Mouse (Mus musculus) kidney, postnatal 10 days (tissue): ENCODE measurements around the gene 5830473C10Rik.
A peak's percentile ranks its signal among the peaks of the same experiment; 100 is the strongest.

Experiments used
- DNase-seq: peaks from one replicate; pipeline ENCODE4 v3.0.0; 2021; ENCODE audit warnings: mixed read lengths

5830473C10Rik gene

DNA sequence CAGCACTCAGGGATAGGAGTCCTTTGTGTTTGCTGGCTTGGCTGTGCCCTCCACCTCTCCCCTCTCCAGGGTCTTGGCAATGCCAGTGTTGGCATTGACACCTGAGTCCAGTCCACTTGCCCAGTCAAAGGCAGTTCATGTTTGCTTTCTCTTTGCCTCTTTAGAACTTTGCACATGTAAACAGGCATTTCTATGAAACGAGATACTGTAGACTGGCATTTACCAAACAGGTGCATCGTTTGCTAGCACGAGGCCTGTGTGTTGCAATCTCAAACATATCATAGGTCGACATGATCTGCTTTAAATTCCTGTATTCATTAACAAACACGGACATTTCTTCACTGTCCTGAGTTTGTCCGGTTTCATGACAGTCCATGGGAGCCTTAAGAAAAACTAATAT, at the start of gene 5830473C10Rik:
5830473C10Rik (plus strand) TSS at position 365 of the 400 bp plus-strand sequence.
- DNase-seq: no peak

DNA sequence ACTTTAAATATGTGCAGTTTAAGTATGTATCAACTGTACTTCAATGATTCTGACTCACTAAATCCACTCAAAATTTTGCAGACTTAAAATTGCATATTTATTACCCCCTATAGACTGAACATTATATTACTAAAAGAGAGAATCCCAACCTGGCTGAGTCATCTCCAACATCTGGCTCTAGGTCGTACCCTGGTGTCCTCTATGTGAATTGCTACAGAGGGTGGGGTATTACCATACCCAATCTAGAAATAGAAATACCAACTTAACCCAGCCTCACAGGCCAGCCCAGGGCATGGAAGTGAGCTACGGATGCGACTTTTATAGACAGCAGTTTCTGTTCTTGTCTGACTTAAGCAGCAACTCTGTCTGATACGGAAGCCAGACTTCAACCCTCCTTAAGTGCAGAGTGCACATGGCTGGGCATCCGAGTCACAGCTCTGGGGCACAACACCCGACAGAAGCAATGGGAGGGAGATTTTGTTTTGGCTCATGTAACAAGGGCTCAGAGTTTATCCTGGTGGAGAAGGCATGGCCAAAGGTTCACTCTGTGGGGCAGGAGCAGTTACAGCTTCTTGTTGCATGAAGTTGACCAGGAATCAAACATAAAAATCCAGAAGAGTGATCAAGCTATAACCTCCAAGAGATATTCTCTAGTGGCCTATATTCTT, 48.5 kb upstream of the 5830473C10Rik start:
- DNase-seq: peak; percentile 16

DNA sequence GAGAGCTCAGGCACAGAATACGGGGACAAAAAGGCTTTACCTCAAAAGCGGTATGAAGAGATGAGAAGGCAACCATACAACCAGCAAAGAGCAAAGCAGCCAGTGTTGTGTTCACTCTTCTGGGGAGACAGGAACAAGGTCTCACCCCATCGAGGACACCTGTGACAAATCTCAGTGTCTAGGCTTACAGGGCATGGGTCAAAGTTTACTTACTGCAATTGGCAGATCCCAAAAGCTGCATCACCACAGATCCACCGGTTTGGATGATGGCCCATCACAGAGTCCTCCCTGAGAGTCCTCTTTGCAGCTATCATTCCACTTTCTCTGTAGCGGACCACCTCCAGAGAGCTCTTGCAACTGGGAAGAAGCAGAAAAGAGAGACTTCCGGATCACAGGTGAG, 45.3 kb upstream of the 5830473C10Rik start:
- DNase-seq: no peak

DNA sequence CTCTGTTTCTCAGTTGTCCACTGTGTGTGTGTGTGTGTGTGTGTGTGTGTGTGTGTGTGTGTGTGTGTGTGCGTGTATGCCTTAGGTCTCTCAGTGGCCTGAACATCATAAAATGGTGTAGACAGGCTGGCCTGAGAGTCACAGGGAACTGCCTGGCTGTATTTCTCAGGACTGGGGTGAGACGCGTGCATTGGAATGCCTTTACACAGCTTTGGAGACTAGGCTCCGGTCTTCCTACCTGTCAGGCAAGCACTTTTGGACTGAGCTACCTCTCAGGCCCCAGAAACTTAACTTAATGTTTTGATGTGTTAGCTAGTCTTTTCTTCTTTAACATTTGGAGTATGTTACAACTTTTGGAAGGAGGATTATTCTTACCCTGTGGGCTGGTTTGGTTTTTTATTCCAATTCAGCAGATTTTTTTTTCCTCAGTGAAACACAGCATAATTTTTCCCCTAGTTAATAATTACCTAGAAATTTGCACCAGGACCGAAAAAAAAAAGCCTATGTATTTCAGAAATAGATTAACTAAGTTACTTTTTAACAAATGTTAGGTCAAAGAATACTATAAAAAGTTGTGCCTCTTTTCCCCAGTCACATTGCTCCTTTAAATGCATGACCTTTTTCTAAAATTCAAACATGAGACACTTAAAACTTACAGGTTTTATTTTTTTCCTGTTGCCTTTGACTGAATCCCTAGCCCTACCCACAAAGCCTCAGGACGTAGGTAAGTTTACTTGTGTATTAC, 42.4 kb upstream of the 5830473C10Rik start, which contains the start of gene Afm:
Afm (plus strand) TSS at position 577 of the 745 bp plus-strand sequence.
- peak; percentile 30 for DNase-seq

DNA sequence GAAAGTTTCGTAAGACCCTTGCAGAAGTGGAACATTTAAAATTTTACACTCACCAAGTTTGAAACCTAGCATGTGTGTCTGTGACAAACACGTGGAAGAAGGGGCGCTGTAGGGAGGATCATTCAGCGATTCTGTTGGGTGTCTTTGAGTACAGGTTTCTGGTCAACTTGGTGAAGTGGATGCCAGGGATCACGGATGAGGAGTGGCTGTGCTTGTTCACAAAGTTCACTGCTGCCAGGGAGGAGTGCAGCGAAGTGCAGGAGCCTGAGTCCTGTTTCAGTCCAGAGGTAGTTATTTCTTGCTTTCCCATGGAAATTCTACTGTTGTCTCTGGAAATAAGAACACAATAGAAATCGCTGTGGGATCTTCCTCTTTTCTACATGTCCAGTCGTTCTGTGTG, 9.7 kb upstream of the 5830473C10Rik start:
- no peak for DNase-seq

DNA sequence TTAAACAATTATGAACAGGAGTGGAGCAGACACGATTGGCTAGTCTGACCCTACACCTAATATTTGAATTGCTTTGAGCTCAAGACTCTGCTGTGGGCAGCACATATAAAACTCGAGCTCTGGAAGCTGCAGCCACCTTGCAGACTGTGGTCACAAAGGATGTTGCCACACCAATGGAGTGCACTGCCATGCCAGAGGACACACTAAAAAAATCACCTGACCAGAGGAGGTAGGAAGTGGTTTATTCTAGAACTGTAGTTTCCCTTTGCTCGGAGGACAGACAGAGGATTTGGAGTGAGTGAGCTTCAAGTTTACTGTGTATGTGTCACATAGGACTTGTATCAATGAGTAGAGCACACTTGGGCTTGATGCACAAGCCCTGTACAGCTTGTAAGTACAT, 4.9 kb upstream of the 5830473C10Rik start:
- DNase-seq: no peak

DNA sequence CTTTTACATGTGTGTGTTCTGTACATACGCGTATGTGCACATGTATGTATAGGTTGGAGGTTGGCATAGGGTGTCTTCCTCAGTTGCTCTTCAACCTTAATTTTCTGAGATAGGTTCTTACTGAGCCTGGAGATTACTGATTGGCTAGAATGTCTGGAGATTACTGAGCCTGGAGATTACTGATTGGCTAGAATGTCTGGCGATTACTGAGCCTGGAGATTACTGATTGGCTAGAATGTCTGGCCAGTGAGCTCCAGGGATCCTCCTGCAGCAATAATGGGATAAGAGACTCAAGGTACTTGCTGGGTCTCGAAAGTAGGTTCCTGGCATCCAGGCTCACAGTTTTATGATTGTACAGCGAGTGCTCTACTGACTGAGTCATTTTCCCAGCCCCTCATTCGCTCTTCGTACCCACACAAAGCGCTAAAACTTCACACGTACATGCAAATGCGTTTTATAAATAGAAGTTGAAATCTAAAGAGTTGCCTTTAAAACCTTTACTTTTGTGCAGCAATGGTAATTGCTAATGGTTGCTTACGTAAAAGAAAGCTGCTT, 891 bp downstream of the 5830473C10Rik start:
- DNase-seq: no peak

DNA sequence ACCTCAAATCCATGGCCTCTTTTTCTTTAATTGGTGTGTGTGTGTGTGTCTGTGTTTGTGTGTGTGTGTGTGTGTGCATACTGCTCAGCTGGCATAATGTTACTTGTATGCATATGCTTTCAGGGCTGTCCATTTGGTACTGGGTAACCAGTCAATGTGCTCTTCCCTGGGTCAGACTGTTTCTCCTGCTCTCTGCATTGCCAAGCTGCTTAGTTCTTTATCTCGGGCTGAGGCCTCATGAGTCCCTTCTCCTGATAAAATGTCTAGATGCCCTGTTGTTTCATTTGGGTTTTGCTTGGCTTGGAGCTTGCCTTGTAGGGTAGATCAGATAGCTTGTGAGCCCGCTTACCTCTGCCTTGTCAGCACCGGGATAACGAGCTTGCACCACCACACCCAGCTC, 2.0 kb downstream of the 5830473C10Rik start:
- DNase-seq: no peak

DNA sequence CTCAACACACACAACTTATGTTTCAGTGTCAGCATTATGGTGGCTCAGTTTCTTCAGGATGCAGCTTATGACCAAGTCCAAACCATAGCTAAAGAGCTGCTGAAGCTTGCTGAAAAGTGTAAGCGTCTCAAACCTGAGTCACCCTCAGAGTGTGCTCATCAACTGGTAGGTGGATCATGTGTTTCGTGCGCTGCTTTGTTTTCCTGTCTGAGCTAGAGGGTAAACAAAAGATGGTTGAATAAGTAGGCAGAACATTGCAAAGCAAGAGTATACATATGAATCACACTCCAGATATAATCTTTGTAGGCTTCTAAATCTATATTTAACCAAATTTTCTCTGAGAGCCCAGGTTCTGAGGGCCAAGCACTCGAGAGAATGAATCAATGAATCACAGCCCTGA, 3.3 kb downstream of the 5830473C10Rik start:
- no peak for DNase-seq

DNA sequence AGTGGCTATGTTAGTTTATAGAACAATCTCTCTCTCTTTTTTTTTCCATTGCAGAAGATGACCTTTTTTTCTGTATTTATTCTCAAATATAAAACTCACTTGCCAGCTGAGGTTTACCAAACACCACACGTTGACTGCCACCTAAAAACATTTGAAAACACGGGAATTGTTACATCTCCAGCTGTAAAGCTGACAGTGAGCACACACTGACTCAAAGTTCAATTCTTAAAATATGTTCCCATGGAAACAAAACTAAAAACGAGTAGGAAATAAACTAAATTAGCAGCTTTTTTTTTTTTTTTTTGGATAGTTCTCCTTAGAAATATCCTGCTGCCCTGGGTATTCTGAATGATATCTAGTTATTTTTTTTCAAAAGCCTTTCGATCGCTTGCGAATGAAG, 4.3 kb downstream of the 5830473C10Rik start:
- no peak for DNase-seq

DNA sequence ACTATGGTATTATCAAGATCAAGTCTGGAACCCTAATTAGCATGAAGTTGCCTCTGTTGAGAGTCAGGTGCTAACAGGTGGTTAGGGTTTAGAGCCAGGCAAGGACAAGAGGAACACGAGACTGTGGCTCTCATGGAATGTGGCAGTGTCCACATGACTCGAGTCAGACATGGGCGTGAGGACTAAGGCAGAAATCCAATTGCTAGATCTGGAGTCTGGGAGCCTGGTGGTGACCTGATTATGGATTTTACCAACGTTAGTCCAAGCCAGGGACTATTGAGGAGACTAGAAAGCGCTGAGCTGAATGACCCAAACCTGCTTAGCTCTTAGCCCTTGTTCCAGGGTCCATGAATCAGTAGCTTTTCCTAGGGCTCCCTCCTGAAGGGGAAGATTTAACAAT, 6.9 kb downstream of the 5830473C10Rik start:
- peak; percentile 14 for DNase-seq

DNA sequence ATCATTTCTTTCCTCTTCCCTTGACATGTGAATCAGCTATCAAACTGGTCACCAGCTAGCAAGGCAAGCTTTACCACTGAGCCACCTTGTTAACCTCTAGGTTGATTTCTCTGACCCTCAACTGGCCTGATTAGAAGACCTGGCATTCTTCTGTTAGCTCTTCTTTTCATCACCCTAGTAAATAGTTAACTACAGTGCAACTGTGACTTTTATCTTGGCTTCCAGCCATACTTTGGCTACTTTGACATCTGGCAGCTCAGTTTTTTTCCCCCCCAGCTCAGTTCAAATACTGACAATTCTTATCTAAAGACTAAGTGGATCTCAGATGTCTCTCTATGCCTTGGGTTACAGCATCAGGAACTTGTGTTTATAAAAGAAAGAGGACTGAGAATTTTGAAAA, 7.4 kb downstream of the 5830473C10Rik start:
- DNase-seq: peak; percentile 41

DNA sequence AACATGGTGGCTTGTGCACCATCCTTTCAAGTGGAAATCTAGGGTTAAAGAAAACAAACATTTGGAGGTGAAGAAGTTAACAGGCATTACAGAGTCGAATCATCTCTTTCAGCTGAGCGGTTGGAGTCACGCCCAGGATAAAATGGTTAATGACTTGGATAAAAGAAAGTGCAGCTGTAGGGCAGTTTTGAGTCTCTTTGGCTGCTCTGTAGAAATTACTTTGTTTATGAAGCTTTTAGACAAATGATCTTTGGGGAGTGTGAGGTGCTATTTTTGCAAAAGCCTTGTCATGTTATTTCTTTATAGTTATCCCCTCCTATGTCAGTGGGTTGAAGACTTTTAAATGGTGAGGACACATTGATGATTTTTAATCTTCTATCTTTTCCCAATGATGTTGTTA, 10.3 kb downstream of the 5830473C10Rik start:
- DNase-seq: peak; percentile 38

DNA sequence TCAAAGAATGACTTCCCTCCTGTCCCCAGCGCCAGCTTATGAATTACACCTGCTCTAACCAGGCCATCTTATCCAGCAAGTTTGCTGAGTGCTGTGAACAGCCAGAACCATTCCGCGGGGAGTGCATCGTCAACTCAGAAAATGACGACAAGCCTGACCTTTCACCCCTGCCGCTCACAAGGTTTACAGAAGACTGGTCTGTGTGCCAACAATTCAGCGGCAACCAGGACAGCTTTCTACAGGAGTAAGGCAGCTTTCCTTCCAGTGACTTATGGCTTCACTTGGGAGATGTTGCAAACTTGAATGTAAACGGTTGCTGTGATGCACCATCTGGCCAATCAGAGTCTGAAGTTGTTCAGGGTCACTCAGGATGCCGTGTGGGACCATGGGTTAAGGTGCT, 16.8 kb downstream of the 5830473C10Rik start:
- DNase-seq: peak; percentile 27

DNA sequence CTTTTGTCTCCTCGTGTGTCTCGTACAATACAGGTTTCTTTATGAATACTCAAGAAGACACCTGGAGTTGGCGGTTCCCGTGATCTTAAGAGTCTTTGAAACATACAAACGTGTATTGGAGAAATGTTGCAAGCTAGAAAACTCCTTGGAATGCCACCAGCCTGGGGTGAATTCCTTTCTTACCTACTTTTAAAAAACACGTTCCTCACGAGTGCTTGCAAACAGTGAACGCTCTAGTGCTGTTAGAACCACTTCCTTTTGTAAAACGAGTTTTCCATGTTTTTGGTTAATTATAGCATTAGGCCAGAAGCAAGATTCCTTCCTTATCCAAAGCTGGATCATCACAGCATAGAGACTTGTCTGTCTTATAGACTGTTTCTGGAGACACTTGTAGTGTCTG, 18.6 kb downstream of the 5830473C10Rik start:
- no peak for DNase-seq

DNA sequence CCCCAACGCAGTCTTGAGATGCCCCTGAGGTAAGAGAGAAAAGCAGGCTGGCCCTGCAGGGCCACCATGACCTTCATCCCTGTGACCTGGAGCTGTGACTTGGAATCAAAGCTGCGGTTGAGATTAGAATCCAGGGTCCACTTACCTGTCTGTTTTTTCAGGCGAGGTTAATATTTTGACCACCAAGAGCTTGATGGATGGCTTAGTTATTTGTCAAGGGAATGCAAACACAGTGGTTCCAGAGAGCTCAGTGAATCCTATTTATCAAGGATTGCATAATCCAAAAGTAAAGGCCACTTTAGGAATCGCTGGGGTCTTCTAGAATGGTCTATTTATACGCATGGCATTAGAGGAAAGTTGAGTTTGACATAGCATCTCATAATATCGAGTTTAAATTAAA, 21.3 kb downstream of the 5830473C10Rik start:
- no peak for DNase-seq

DNA sequence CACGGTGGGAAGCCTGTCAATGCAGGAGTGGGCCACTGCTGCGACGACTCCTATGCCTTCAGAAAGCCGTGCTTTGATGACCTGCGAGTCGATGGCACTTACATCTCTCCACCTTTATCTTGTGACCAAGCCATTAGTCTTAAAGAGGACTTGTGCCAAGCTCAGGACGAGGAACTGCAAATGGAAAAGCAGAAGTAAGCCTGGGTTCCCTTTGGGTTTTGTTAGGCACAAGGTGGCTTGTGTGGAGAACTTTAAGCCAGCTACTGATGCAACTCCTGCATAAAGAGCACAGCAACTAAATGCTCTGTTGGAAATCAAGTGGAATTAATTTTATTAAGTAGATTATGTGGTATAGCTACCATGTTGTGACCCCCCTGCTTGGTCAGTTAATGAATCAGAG, 23.9 kb downstream of the 5830473C10Rik start:
- no peak for DNase-seq

DNA sequence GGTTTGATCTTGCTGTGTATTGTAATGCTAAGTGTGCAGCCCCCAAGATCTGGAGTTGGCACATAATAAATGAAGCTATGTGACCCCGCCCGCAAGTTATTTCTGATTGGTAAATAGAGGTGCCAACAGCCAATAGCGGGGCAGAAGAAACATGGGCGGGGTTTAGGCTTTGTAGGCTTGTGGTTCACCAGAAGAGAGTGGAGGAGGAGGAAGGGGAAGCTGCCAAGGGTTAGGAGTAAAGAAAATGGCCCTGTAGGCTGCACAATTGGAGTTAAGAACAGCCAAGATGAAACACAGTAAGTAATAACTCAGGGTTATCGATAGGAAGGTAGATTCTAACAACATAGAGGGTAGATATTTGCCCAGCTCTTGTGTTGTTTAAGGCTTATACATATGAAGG, 25.6 kb downstream of the 5830473C10Rik start:
- DNase-seq: no peak

DNA sequence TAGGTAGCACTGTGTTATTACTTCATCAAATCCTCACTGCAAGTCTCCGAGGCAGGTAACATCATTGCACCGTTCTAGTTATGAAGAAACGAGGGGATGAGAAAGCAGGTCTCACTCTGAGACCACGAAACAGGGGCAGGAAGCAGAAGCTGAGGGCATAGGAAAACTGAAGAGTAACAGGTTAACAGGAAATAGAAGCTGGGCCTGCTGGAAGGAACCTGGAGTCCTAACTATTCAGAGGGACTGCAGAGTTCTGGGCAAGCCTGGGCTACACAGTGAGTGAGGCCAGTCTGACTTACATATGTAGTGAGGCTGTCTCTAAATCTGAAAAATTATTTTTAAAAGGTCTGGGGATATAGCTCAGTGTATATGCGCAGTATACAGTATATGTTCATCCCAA, 27.2 kb downstream of the 5830473C10Rik start:
- DNase-seq: no peak

DNA sequence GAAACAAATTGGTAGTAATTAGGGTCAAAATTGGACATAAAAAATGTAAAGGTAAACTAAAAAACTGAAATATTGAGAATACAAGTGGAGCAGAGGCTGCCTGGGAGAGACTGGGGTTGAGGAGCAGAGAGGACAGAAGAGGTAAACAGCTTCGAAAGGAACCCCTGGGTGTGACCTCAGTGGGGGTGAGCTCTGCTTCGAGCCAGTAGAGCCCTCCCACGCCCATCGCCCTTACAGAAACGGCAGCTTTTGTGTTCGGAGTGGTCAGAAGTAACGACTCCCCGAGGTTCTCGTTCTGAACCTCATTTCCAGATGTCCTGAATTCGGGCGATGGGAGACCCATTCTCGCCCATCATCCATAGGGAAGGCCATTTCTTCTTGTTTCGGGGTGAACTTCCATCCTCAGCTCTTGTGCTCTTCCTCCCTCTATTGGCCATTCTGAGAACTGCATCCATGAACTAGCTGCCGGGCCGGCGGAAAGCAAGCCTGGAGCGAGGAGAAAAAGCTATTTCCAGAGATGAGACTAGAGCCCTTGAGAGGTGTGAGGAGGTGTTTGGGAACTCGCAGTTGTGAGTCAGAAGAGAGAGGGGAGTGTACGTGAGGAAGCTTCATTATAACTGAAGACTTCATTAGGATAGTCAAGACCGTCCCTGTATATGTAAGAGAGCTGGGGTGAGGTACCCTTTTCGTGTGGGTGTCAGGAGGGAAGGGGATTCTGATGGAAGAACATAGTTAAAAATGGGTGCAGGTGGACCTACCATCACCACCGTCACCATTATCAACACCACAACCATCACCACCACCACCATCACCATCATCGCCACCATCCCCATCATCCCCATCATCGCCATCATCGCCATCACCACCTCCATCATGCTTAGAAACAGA, 28.0 kb downstream of the 5830473C10Rik start:
- DNase-seq: peak; percentile 82

DNA sequence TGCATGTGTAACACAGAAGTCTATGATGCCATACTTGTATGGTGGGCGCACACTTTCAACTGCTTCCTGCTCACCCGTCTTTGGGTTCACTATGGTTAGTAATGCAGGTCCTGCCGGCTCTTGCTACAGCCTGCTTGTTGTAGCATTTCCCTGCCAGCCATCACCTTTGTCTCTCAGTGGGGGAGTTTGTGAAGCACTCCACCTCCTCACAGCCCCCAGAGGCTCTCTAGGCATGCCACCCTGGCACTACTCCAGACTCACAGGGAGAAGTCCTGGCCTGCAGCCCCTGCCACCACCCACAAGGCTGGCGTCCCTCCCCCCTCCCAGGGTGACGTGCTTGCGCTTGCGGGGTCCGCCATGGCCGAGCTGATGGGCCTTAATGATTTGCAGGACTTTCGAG, 29.8 kb downstream of the 5830473C10Rik start:
- DNase-seq: peak; percentile 24

DNA sequence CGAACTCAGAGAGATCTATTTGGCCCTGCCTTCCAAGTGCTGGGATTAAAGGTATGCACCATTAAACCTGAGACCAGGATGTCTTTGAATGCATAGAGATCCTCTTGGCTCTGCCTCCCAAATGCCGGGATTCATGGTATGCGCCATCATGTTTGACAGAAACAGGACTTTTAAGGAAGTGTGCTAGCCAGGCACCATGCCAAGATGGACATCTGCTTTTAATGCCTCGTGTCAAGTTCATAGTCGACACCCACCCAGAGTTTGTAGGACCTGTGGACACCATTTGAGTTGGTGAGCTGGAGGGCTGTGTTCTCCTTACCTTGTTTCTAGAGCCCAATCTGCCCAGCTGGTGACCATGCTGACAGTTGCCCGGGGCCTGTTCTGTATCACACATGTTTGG, 31.0 kb downstream of the 5830473C10Rik start:
- no peak for DNase-seq

DNA sequence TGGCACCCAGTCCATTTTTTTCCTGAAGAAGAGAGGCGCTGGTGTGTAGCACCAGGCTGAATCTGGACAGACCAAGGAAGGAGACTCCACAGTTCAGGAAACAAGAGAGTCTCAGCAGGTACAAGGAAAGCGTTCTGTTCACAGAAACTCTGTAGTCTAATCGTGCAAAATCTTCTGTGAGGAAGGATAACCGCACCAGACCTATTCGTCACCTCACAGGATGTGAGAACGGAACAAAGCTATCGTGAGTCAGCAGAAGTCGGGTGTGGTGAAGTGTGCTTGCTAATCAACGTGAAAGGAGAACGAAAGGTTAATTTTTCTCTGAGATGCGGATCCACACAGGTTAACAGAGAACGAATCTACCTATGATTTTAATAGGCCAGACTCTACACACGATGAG, 34.0 kb downstream of the 5830473C10Rik start:
- DNase-seq: no peak
